Mouse (Mus musculus): Measurements from ENCODE around the gene Tmub2. TPM values are rescaled to one million over a fixed set of nuclear protein-coding genes. Genes with fewer than 3 reads are reported as not detected.
A peak's percentile ranks its signal among the peaks of the same experiment; 100 is the strongest.

Gene Tmub2
- total and polyA plus RNA-seq, 3 experiments, result 27.0 to 32.9 (median 31.0) TPM

DNA sequence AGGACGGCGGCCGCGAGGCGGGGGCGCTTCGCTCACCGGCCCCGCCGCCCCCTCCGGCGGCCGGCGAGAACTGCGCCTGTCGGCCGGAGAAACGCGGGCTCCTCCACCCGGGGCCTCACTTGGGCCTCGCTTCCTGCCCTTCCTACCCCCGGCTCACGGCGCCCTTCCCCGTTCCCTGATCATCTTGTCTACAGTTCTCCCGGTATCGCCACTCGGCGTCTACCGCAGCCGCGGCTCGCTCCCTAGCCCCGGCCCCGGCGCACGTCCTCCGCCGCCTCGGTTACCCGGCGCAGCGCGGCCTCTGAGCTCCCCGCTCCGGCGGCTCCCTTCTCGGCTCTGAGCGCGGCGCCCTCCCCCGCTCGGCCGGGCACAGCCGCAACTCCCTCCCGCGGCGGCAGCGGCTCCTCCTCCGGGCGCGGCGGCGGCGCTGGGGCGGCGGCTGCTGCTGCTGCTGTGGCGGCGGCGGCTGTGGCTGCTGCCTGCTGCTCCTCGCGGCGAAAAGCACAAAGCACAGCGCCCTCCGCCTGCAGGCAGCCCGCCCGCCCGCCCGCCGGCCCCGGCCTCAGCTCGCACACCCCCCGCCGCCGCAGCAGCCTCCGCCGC is 32.7 kb downstream of the Tmub2 start:
- Histone ChIP-seq H3K9ac (ENCODE audit: insufficient read depth, low read depth) (peak overlapping the region; percentile 93), H3K79me2 (replicated peaks; ENCODE audit: control insufficient read depth, extremely low read depth, insufficient read depth, poor library complexity, severe bottlenecking) (peaks cover 42% of the 10 kb centered on the region), H3K27ac (ENCODE audit: insufficient read depth, low read depth) (peak overlapping the region; percentile 95), H3K9me3 (replicated peaks; ENCODE audit: low read length) (no peaks in the 10 kb centered on the region), H3K36me3 (replicated peaks in 1 of 2; ENCODE audit: control insufficient read depth in 1 of 2, insufficient read depth in 1 of 2, low read length in 1 of 2) (peaks cover 24 to 29% of the 10 kb centered on the region in 2 experiments), H3K4me1 (ENCODE audit: control insufficient read depth in 1 of 2, insufficient read depth in 2 of 2) (peaks cover 6 to 37% of the 10 kb centered on the region in 2 experiments), H3K4me2 (ENCODE audit: insufficient read depth, low read depth, poor library complexity, severe bottlenecking) (peak overlapping the region; percentile 23; the same call in 1 of the 2 replicates), H3K27me3 (replicated peaks) (peaks cover 6% of the 10 kb centered on the region), H3K4me3 (replicated peaks in 1 of 3; ENCODE audit: low read depth in 2 of 3, low read length in 2 of 3, poor library complexity in 1 of 3) (peak overlapping the region; percentile 73 to 81 (median 75))
- peak; percentile 54 for DNase-seq (ENCODE audit: extremely low read depth)
- no peak for TF ChIP-seq MAFK (IDR thresholded peaks at IDR 0.05; ENCODE audit: insufficient replicate concordance, low read length)
- peak in 1 of 2 experiments; percentile 41; a peak in 2 of 4 replicates for TF ChIP-seq CTCF (conservative IDR thresholded peaks at IDR 0.05 in 1 of 2, IDR thresholded peaks at IDR 0.05 in 1 of 2; ENCODE audit: low read depth in 2 of 2, low read length in 2 of 2)
- TF ChIP-seq UBTF (IDR thresholded peaks at IDR 0.05; ENCODE audit: low read depth, low read length), result peak; percentile 99
- dilution Hi-C loops (cut with MboI; ENCODE audit: extremely low pct_ligation_motif_present, extremely low pct_unique_long_range_greater_than_20kb, low sequenced_read_pairs) (loop anchor here (25.0 kb wide), 1 partner anchor 95 kb away; the partner anchor contains the start of gene Slc25a39), in situ Hi-C loops (cut with MboI; ENCODE audit: low pct_ligation_motif_present, low pct_unique_long_range_greater_than_20kb, low sequenced_read_pairs) (no loop called here)

DNA sequence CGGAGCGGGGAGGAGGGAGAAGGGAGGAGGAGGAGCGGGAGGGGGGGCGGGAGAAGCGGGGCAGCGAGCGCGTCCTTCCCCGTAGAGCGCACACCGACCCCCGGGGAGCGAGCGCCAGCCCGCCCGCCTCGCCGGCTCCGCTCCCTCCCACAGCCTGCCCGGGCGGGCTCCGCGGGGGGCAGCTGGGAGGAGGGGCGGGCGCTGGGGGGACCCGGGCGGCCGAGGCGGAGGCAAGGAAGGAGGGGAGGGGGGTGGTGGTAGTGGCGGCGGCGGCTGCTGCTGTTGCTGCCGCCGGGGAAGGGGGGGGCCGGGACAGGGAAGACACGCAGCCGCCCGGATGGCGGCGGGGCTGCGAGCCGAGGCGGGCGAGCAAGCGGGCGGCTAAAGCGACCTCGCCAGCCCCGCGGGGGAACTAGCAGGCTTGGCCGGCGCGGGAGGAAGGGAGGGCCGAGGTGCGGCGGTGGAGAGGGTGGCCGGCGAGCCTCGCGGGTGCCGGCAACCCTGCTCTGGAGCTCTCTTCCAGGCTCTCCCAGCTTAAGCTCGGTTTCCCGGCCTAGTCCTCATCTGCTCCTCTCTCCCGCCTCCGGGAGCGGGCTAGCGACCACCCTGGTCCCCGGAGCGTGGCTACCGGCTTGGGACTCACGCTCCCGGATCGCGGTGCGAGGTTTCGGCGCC is 33.3 kb downstream of the Tmub2 start:
- TF ChIP-seq MYC (IDR thresholded peaks at IDR 0.05; ENCODE audit: low read depth, low read length) (no peak), GABPA (IDR thresholded peaks at IDR 0.05; ENCODE audit: insufficient replicate concordance, low read depth, low read length) (no peak), POLR2A (IDR thresholded peaks at IDR 0.05; ENCODE audit: low read depth, low read length) (no peak; the same call in none of the 2 replicates), NELFE (IDR thresholded peaks at IDR 0.05; ENCODE audit: low read depth, low read length) (0 out of 2 replicates have a peak, but pooled peaks have one; percentile 6), JUN (IDR thresholded peaks at IDR 0.05; ENCODE audit: insufficient read depth, low read depth, low read length) (no peak), MAFK (IDR thresholded peaks at IDR 0.05; ENCODE audit: insufficient replicate concordance, low read length) (no peak), ZMIZ1 (IDR thresholded peaks at IDR 0.05; ENCODE audit: low read depth, low read length) (peak; percentile 15; the same call in 1 of the 2 replicates), SIN3A (IDR thresholded peaks at IDR 0.05; ENCODE audit: low read length) (peak; percentile 20; the same call in 1 of the 2 replicates), CTCF (conservative IDR thresholded peaks at IDR 0.05 in 1 of 2, IDR thresholded peaks at IDR 0.05 in 1 of 2; ENCODE audit: low read depth in 2 of 2, low read length in 2 of 2) (no peak), CHD1 (IDR thresholded peaks at IDR 0.05; ENCODE audit: low read depth, low read length) (no peak; the same call in 1 of the 2 replicates), MEF2A (IDR thresholded peaks at IDR 0.05; ENCODE audit: borderline replicate concordance, low read depth, low read length) (0 out of 2 replicates have a peak, but pooled peaks have one; percentile 12), MXI1 (IDR thresholded peaks at IDR 0.05; ENCODE audit: low read depth, low read length) (peak; percentile 56), MAZ (IDR thresholded peaks at IDR 0.05; ENCODE audit: low read depth, low read length) (0 out of 2 replicates have a peak, but pooled peaks have one; percentile 2), UBTF (IDR thresholded peaks at IDR 0.05; ENCODE audit: low read depth, low read length) (peak; percentile 98), MAX (IDR thresholded peaks at IDR 0.05; ENCODE audit: low read length) (0 out of 2 replicates have a peak, but pooled peaks have one; percentile 6), E2F4 (IDR thresholded peaks at IDR 0.05; ENCODE audit: insufficient replicate concordance, low read depth, low read length) (no peak)
- DNase-seq (ENCODE audit: extremely low read depth), result peak; percentile 52
- Histone ChIP-seq H3K79me2 (replicated peaks; ENCODE audit: control insufficient read depth, extremely low read depth, insufficient read depth, poor library complexity, severe bottlenecking) (peaks cover 42% of the 10 kb centered on the region), H3K27ac (ENCODE audit: insufficient read depth, low read depth) (peak overlapping the region; percentile 67), H3K4me2 (ENCODE audit: insufficient read depth, low read depth, poor library complexity, severe bottlenecking) (peak overlapping the region; percentile 52; the same call in 1 of the 2 replicates), H3K9me3 (replicated peaks; ENCODE audit: low read length) (no peaks in the 10 kb centered on the region), H3K27me3 (replicated peaks) (peaks cover 10% of the 10 kb centered on the region), H3K9ac (ENCODE audit: insufficient read depth, low read depth) (peak overlapping the region; percentile 93), H3K36me3 (replicated peaks in 1 of 2; ENCODE audit: control insufficient read depth in 1 of 2, insufficient read depth in 1 of 2, low read length in 1 of 2) (peaks cover 18 to 23% of the 10 kb centered on the region in 2 experiments), H3K4me3 (replicated peaks in 1 of 3; ENCODE audit: low read depth in 2 of 3, low read length in 2 of 3, poor library complexity in 1 of 3) (peak overlapping the region; percentile 75 to 83 (median 79)), H3K4me1 (ENCODE audit: control insufficient read depth in 1 of 2, insufficient read depth in 2 of 2) (peaks cover 6 to 30% of the 10 kb centered on the region in 2 experiments)
- dilution Hi-C loops (cut with MboI; ENCODE audit: extremely low pct_ligation_motif_present, extremely low pct_unique_long_range_greater_than_20kb, low sequenced_read_pairs) (loop anchor here (25.0 kb wide), 1 partner anchor 94 kb away; the partner anchor contains the start of gene Slc25a39), in situ Hi-C loops (cut with MboI; ENCODE audit: low pct_ligation_motif_present, low pct_unique_long_range_greater_than_20kb, low sequenced_read_pairs) (no loop called here)

Data from CH12.LX (cell line).